Mouse (Mus musculus): ENCODE results near the gene Map1s. TPM values are rescaled to one million over a fixed set of nuclear protein-coding genes. Genes with fewer than 3 reads are reported as not detected.
A peak's percentile ranks its signal among the peaks of the same experiment; 100 is the strongest.

The Map1s gene
- total RNA-seq, 1 experiment, result 60.8 TPM

GRCm38 (mm10) chr8:70869601-70870041 is 36.1 kb upstream of the Map1s start:
- H3K36me3 ChIP-seq (ENCODE audit: control insufficient read depth, insufficient read depth, low read length, poor library complexity, severe bottlenecking), result peaks cover 7% of the 10 kb centered on the region; the same call in 1 of the 2 replicates
- no peaks in the 10 kb centered on the region for H3K9me3 ChIP-seq (ENCODE audit: control insufficient read depth, insufficient read depth, low read depth, low read length)
- peak overlapping the region; percentile 1 to 58; a peak in 2 of 4 replicates for H3K4me3 ChIP-seq (ENCODE audit: insufficient read depth in 1 of 2, low read depth in 1 of 2, low read length in 2 of 2, poor library complexity in 1 of 2, severe bottlenecking in 1 of 2)
- TF ChIP-seq HCFC1 (IDR thresholded peaks at IDR 0.05; ENCODE audit: borderline replicate concordance, insufficient read depth, low read length), result no peak
- TF ChIP-seq ZC3H11A (IDR thresholded peaks at IDR 0.05; ENCODE audit: borderline replicate concordance, low read depth, low read length), result peak; percentile 47; the same call in 1 of the 2 replicates
- peaks cover 2 to 25% of the 10 kb centered on the region in 2 experiments for H3K4me1 ChIP-seq (ENCODE audit: control insufficient read depth in 2 of 2, insufficient read depth in 2 of 2, low read length in 2 of 2, poor library complexity in 1 of 2)
- DNase-seq (ENCODE audit: low read depth, low spot score), result no peak
- in situ Hi-C loops (cut with MboI; ENCODE audit: low sequenced_read_pairs in 2 of 2, unreplicated experiment in 2 of 2), result no loop called here
- H3K27ac ChIP-seq (ENCODE audit: insufficient read depth, low read depth, low read length, poor library complexity, severe bottlenecking), result peak overlapping the region; percentile 14; the same call in 1 of the 2 replicates
- H3K9ac ChIP-seq (ENCODE audit: insufficient read depth, low read depth, low read length, poor library complexity, severe bottlenecking), result peak overlapping the region; percentile 27

- H3K36me3 ChIP-seq (ENCODE audit: control insufficient read depth, insufficient read depth, low read length, poor library complexity, severe bottlenecking), result peaks cover 7% of the 10 kb centered on the region; the same call in 1 of the 2 replicates
- in situ Hi-C loops (cut with MboI; ENCODE audit: low sequenced_read_pairs in 2 of 2, unreplicated experiment in 2 of 2), result no loop called here
- no peak overlapping the region for H3K4me3 ChIP-seq (ENCODE audit: insufficient read depth in 1 of 2, low read depth in 1 of 2, low read length in 2 of 2, poor library complexity in 1 of 2, severe bottlenecking in 1 of 2)
- H3K9ac ChIP-seq (ENCODE audit: insufficient read depth, low read depth, low read length, poor library complexity, severe bottlenecking), result peak overlapping the region; percentile 49; the same call in 1 of the 2 replicates
- TF ChIP-seq ZNF384 (IDR thresholded peaks at IDR 0.05; ENCODE audit: low read depth, low read length) (no peak), CHD2 (IDR thresholded peaks at IDR 0.05; ENCODE audit: low read depth, low read length) (no peak), HCFC1 (IDR thresholded peaks at IDR 0.05; ENCODE audit: borderline replicate concordance, insufficient read depth, low read length) (no peak), ZC3H11A (IDR thresholded peaks at IDR 0.05; ENCODE audit: borderline replicate concordance, low read depth, low read length) (no peak), MAFK (IDR thresholded peaks at IDR 0.05; ENCODE audit: insufficient read depth, low read depth, low read length) (no peak)
- peaks cover 2 to 28% of the 10 kb centered on the region in 2 experiments for H3K4me1 ChIP-seq (ENCODE audit: control insufficient read depth in 2 of 2, insufficient read depth in 2 of 2, low read length in 2 of 2, poor library complexity in 1 of 2)
- no peaks in the 10 kb centered on the region for H3K9me3 ChIP-seq (ENCODE audit: control insufficient read depth, insufficient read depth, low read depth, low read length)
- no peak for DNase-seq (ENCODE audit: low read depth, low spot score)
- H3K27ac ChIP-seq (ENCODE audit: insufficient read depth, low read depth, low read length, poor library complexity, severe bottlenecking), result no peak overlapping the region
These were observed 34.4 kb upstream of the Map1s start for GRCm38 (mm10) chr8:70871195-70871807.

GRCm38 (mm10) chr8:70872643-70873363 is 32.9 kb upstream of the Map1s start:
- Histone ChIP-seq H3K9me3 (ENCODE audit: control insufficient read depth, insufficient read depth, low read depth, low read length) (no peaks in the 10 kb centered on the region), H3K4me1 (ENCODE audit: control insufficient read depth in 2 of 2, insufficient read depth in 2 of 2, low read length in 2 of 2, poor library complexity in 1 of 2) (peaks cover 2 to 26% of the 10 kb centered on the region in 2 experiments; a peak in 3 of 4 replicates), H3K27ac (ENCODE audit: insufficient read depth, low read depth, low read length, poor library complexity, severe bottlenecking) (peak overlapping the region; percentile 68), H3K36me3 (ENCODE audit: control insufficient read depth, insufficient read depth, low read length, poor library complexity, severe bottlenecking) (peaks cover 4% of the 10 kb centered on the region; the same call in 1 of the 2 replicates), H3K4me3 (ENCODE audit: insufficient read depth in 1 of 2, low read depth in 1 of 2, low read length in 2 of 2, poor library complexity in 1 of 2, severe bottlenecking in 1 of 2) (peak overlapping the region; percentile 80 to 85), H3K9ac (ENCODE audit: insufficient read depth, low read depth, low read length, poor library complexity, severe bottlenecking) (peak overlapping the region; percentile 83)
- no peak for TF ChIP-seq HCFC1 (IDR thresholded peaks at IDR 0.05; ENCODE audit: borderline replicate concordance, insufficient read depth, low read length)
- no peak for TF ChIP-seq ZNF384 (IDR thresholded peaks at IDR 0.05; ENCODE audit: low read depth, low read length)
- no peak for TF ChIP-seq CHD2 (IDR thresholded peaks at IDR 0.05; ENCODE audit: low read depth, low read length)
- TF ChIP-seq MAFK (IDR thresholded peaks at IDR 0.05; ENCODE audit: insufficient read depth, low read depth, low read length), result no peak
- TF ChIP-seq ZC3H11A (IDR thresholded peaks at IDR 0.05; ENCODE audit: borderline replicate concordance, low read depth, low read length), result no peak
- in situ Hi-C loops (cut with MboI; ENCODE audit: low sequenced_read_pairs in 2 of 2, unreplicated experiment in 2 of 2), result no loop called here
- no peak for DNase-seq (ENCODE audit: low read depth, low spot score)

GRCm38 (mm10) chr8:70873364-70873985 is 32.3 kb upstream of the Map1s start, which contains the start of gene Ccdc124:
Ccdc124 (minus strand) TSS chr8:70873935.
- Histone ChIP-seq H3K27ac (ENCODE audit: insufficient read depth, low read depth, low read length, poor library complexity, severe bottlenecking) (peak within 1 kb of the TSS; percentile 68), H3K4me1 (ENCODE audit: control insufficient read depth in 2 of 2, insufficient read depth in 2 of 2, low read length in 2 of 2, poor library complexity in 1 of 2) (peaks cover 2 to 25% of the 10 kb centered on the region in 2 experiments; a peak in 3 of 4 replicates), H3K9ac (ENCODE audit: insufficient read depth, low read depth, low read length, poor library complexity, severe bottlenecking) (peak within 1 kb of the TSS; percentile 83), H3K36me3 (ENCODE audit: control insufficient read depth, insufficient read depth, low read length, poor library complexity, severe bottlenecking) (no peaks in the 10 kb centered on the region), H3K9me3 (ENCODE audit: control insufficient read depth, insufficient read depth, low read depth, low read length) (no peaks in the 10 kb centered on the region), H3K4me3 (ENCODE audit: insufficient read depth in 1 of 2, low read depth in 1 of 2, low read length in 2 of 2, poor library complexity in 1 of 2, severe bottlenecking in 1 of 2) (peak within 1 kb of the TSS; percentile 80 to 85)
- TF ChIP-seq ZNF384 (IDR thresholded peaks at IDR 0.05; ENCODE audit: low read depth, low read length), result no peak
- TF ChIP-seq CHD2 (IDR thresholded peaks at IDR 0.05; ENCODE audit: low read depth, low read length), result peak; percentile 34; the same call in 1 of the 2 replicates
- TF ChIP-seq ZC3H11A (IDR thresholded peaks at IDR 0.05; ENCODE audit: borderline replicate concordance, low read depth, low read length), result no peak
- TF ChIP-seq MAFK (IDR thresholded peaks at IDR 0.05; ENCODE audit: insufficient read depth, low read depth, low read length), result no peak
- peak; percentile 94 for TF ChIP-seq HCFC1 (IDR thresholded peaks at IDR 0.05; ENCODE audit: borderline replicate concordance, insufficient read depth, low read length)
- in situ Hi-C loops (cut with MboI; ENCODE audit: low sequenced_read_pairs in 2 of 2, unreplicated experiment in 2 of 2), result no loop called here
- DNase-seq (ENCODE audit: low read depth, low spot score), result peak; percentile 89

Data from ES-E14 (cell line).